Mouse (Mus musculus) layer of hippocampus, postnatal 36 days (tissue): ENCODE data around the gene Psma7. TPM values are rescaled to one million over a fixed set of nuclear protein-coding genes. Genes with fewer than 3 reads are reported as not detected.

Experiments used
- DNase-seq, 2 experiments: peaks; one replicate each; pipeline ENCODE4 v3.0.0; 2022
- total RNA-seq, 2 experiments: library from RNA; stranded (reverse); gene quantifications; 2 replicates each; pipeline ENCODE4 v1.2.3; 2021

Psma7 gene
- total RNA-seq, 2 experiments from 2014 or later = 164 to 173 TPM

GRCm38 (mm10) chr2:179998431-179998830 is 43.8 kb downstream of the Psma7 start:
- DNase-seq = no peak

GRCm38 (mm10) chr2:179993071-179993470 is 49.2 kb downstream of the Psma7 start:
- no peak for DNase-seq

GRCm38 (mm10) chr2:179989098-179989497 is 53.1 kb downstream of the Psma7 start:
- DNase-seq = no peak

GRCm38 (mm10) chr2:179986437-179987022 is 55.7 kb downstream of the Psma7 start:
- no peak for DNase-seq

Other genes with a start within 250 kb of the Psma7 start
- 10 to 100 TPM; 21.3 to 22.4 TPM for gene Taf4, start 65.8 kb downstream of the Psma7 start, total RNA-seq
- gene Lsm14b, start 17.4 kb downstream of the Psma7 start, total RNA-seq = 100 to 1,000 TPM in 1 of 2 experiments, 10 to 100 TPM in 1; 97.5 to 105 TPM
- 10 to 100 TPM; 42.2 to 43.7 TPM for gene Ss18l1, start 76 bp upstream of the Psma7 start, total RNA-seq
- 10 to 100 TPM; 18.3 to 25.3 TPM for gene Mtg2, start 28.2 kb upstream of the Psma7 start, total RNA-seq
- gene Hrh3, start 62.1 kb upstream of the Psma7 start, total RNA-seq = 10 to 100 TPM; 42.8 to 44.2 TPM
- gene Osbpl2, start 76.9 kb upstream of the Psma7 start, total RNA-seq = 10 to 100 TPM; 46.0 to 46.8 TPM
- gene Adrm1, start 129.1 kb upstream of the Psma7 start, total RNA-seq = 100 to 1,000 TPM in 1 of 2 experiments, 10 to 100 TPM in 1; 96.9 to 103 TPM
- 10 to 100 TPM in 1 of 2 experiments, 1 to 10 TPM in 1; 6.5 to 11.0 TPM for gene Lama5, start 183.4 kb upstream of the Psma7 start, total RNA-seq
- gene Rps21, start 214.9 kb upstream of the Psma7 start, total RNA-seq = 100 to 1,000 TPM; 665 to 743 TPM
- 10 to 100 TPM; 29.9 to 32.1 TPM for gene Cables2, start 231.1 kb upstream of the Psma7 start, total RNA-seq
- not detected for gene Rbbp8nl, start 247.4 kb upstream of the Psma7 start, total RNA-seq